Mouse (Mus musculus): ENCODE measurements around the gene Oasl1.
"Not testable (repeated sequence)": the region's sequence is repeated elsewhere in the genome, so short reads cannot be mapped to it uniquely, and the experiment has no call there.

- TF ChIP-seq POLR2A (IDR thresholded peaks at IDR 0.05; ENCODE audit: borderline replicate concordance, control insufficient read depth, low read depth, low read length); CTCF (IDR thresholded peaks at IDR 0.05; ENCODE audit: control insufficient read depth, insufficient read depth, low read length): not testable (repeated sequence)
These were observed 5.7 kb upstream of the Oasl1 start for GRCm38 (mm10) chr5:114917357-114917756.

Data from bone marrow, adult 2 months (tissue).